Mouse (Mus musculus) duodenum, adult 2 months (tissue): ENCODE results near the gene Gtf2a1. TPM values are rescaled to one million over a fixed set of nuclear protein-coding genes. Genes with fewer than 3 reads are reported as not detected.

ENCODE experiments used
- polyA plus RNA-seq: library from polyadenylated mRNA; depleted of rRNA; stranded (reverse); fragments of >200 nt; gene quantifications from 2 replicates; pipeline ENCODE4 v1.2.3, GENCODE M21; 2012; ENCODE audit warnings: low replicate concordance; rRNA removed

Gtf2a1 gene
- polyA plus RNA-seq: 5.0 and 8.9 TPM in 2 replicates

GRCm38 (mm10) chr12:91589847-91590690 lies at the start of gene Gtf2a1:
Gene Gtf2a1, minus strand, starts transcription at chr12:91590487.

Other genes starting within 250 kb of the Gtf2a1 start
- 0.49 and 1.2 TPM in 2 replicates for gene Cep128, start 206.1 kb downstream of the Gtf2a1 start, polyA plus RNA-seq
- 0.06 and 0.37 TPM in 2 replicates for gene Tshr, start 205.9 kb downstream of the Gtf2a1 start, polyA plus RNA-seq
- gene Ston2, start 197.9 kb upstream of the Gtf2a1 start, polyA plus RNA-seq: 3.3 and 4.1 TPM in 2 replicates